Mouse (Mus musculus): ENCODE data around the gene Pfdn6.
"Not testable (repeated sequence)": the region's sequence is repeated elsewhere in the genome, so short reads cannot be mapped to it uniquely, and the experiment has no call there.

Gene Pfdn6

DNA sequence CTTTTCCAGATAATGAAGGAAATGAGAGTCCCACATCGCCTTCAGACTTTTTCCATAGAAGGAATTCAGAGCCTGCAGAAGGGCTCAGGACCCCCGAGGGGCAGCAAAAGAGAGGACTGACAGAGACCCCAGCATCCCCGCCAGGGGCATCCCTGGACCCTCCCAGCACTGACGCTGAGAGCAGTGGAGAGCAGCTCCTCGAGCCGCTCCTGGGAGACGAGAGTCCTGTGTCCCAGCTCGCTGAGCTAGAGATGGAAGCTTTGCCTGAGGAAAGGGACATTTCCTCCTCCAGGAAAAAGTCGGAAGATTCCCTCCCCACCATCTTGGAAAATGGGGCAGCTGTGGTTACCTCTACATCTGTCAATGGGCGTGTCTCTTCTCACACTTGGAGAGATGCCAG is 26.9 kb downstream of the Pfdn6 start:
- DNase-seq: no peak

DNA sequence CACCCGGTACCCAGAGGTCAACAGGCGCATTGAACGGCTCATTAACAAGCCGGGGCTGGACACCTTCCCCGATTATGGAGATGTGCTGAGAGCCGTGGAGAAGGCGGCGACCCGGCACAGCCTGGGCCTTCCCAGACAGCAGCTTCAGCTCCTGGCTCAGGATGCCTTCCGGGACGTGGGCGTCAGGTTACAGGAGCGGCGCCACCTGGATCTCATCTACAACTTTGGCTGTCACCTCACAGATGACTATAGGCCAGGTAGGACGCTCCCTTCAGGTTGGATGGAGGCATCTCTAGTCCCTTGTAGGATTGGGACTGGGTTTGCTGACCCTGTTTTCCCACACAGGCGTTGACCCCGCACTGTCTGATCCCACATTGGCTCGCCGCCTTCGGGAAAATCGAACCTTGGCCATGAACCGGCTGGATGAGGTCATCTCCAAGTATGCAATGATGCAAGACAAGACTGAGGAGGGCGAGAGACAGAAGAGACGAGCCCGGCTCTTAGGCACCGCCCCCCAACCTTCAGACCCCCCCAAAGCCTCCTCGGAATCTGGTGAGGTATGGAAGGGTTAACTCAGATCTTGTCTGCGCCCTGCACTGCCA is 28.2 kb downstream of the Pfdn6 start:
- DNase-seq: no peak

DNA sequence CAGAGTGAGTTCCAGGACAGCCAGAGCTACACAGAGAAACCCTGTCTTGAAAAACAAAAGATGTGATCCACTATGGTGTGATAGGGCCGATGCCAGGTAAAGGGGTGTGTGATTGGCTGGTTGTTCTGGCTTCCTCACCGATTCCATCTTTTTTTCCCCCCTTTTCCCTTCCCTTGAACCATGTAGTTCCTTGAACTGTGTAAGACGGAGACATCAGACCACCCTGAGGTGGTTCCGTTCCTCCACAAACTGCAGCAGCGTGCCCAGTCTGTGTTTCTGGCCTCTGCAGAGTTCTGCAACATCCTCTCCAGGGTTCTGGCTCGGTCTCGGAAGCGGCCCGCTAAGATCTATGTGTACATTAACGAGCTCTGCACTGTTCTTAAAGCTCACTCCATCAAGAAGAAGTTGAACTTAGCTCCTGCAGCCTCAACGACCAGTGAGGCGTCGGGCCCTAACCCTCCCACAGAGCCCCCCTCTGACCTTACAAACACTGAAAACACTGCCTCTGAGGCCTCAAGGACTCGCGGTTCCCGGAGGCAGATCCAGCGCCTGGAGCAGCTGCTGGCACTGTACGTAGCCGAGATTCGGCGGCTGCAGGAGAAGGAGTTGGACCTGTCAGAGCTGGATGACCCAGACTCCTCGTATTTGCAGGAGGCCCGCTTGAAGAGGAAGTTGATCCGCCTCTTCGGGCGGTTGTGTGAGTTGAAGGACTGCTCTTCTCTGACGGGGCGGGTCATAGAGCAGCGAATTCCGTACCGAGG is 28.9 kb downstream of the Pfdn6 start:
- DNase-seq: no peak

DNA sequence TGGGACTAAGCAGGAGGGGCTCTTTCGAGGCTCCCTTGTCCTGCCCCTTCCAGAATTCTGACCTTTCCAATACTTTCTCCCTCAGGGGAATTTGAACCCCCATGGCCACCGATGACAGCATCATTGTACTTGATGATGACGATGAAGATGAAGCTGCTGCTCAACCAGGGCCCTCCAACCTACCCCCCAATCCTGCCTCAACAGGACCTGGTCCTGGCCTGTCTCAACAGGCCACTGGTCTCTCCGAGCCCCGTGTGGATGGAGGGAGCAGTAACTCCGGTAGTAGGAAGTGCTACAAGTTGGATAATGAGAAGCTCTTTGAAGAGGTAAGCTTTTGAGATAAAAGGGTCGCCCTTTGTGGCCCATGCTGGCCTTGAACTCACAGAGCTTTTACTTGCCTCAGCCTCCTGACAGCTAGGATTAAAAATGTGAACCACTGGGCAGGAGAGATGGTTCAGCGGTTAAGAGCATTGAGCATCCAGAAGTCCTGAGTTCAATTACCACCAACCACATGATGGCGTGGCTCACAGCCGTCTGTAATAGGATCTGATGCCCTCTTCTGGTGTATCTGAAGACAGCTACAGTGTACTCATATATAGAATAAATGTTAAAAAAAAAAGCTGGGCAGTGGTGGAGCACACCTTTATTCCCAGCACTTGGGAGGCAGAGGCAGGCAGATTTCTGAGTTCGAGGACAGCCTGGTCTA is 29.6 kb downstream of the Pfdn6 start:
- DNase-seq: no peak

DNA sequence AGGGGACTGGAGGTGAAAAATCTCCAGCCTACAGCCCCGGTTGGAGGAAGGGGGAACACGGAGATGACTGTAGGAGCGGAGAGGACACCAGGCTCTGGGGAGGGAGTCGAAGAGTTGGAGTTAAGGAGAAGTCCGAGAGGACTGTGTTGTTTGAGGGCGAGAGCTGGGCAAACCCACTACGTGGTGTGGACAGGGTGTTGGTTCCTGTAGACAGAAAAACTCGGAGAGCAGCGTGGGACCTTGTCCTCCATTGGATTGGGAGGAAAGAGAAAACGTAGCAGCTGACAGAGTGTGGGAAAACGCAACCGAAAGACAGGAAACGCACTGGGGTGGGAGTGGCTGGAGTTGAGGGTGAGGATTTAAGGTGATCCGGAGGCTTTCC is 30.3 kb downstream of the Pfdn6 start:
- DNase-seq: peak; percentile 70 to 77

DNA sequence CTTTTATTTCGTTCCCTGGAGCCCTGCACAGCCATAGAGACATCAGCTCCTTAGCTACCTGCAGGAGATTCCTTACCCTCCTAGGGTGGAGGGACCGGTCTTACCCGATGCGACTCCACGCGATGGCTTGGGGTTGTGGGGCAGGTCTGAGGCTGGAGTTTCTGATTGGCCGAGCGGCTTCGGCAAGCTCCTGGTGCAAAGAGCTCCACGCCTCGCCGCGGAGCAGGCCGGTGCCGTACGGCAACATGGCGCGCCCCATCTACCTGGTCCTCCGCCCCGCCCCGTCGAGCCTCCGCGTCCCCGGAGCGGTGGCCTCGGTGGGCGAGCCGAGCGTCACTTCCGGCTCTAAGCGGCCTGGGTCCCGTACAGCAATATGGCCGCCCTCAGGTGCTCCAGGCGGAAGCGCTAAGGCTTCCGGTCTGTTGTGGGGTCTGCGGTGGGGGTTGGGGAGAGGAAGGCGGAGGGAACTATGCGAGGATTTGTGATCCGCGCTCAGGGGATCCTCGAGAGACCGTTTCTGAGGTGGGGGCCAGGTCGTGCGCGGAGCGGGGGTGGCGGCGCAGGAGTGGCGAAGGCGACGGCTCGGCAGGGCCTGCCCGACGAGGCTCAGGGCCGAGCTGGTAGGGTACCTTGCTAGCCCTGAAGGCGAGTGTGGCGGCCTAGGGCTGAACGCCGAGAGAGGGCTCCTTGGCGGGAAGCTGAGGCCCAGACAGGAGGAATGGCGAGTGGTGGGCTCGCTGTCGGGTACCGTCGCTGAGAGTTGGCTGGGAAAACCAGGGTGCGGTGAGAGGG is 30.9 kb downstream of the Pfdn6 start, which contains the start of gene Daxx:
TSS of gene Daxx (plus strand) at position 338 of the 792 bp plus-strand sequence.
- DNase-seq: peak; percentile 98 to 99

DNA sequence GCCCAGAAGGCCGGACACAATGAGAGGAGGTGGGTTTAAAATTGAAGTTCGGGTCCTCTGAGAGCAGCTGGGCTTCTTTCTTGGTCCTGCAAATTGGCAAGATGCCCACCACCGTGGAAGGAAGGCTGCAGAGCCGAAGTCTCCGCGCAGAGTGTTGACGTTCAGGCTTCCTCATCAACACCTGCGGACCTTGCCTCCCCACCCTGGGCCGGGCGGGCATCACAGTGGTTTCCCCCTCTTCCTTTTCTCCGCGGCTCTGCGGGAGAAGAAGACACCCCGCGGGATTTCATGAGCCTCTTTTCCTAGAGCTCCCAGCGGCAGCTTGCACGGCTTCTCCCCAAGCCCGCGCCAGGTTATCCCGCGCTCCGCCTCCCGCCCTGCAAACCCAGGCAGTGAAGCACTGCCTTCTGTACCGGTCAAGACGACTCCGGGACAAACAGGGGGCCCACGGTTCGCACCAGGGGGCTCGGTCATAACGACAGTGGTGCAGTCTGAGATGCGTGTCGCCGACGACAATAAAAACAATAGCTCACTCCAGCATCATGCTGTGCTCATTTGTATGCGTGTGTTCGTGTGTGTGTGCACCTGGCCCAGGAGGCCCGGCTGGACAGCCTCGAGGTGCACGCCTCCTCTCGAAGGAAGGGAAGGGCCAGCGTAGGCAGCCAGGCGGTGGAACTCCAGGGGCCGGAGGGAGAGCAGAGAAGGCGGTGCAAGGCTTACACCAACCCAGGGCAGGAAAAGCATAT is 31.6 kb downstream of the Pfdn6 start:
- DNase-seq: peak; percentile 43 to 51

DNA sequence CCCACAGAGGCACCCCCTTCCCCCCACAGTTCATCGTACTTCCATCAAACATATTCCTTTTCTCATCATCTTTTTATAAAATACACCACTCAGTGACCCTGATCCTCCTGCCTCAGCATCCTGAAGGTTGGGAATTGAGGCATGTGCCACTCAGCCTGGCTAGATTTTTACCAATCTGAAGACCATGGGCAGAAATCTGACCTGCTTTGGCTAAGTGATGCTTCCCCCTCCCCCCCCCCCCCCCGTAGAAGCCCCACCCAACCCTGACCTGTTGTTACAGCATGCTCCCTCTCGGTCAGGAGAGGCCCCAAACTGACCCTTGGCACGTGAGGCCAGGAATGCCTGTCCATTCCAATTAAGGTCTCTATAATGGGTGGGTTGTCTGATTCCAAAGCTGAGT is 35.3 kb downstream of the Pfdn6 start, which contains the start of gene Platr17:
TSS of gene Platr17 (plus strand) at position 301 of the 400 bp plus-strand sequence.
- not testable (repeated sequence) for DNase-seq

DNA sequence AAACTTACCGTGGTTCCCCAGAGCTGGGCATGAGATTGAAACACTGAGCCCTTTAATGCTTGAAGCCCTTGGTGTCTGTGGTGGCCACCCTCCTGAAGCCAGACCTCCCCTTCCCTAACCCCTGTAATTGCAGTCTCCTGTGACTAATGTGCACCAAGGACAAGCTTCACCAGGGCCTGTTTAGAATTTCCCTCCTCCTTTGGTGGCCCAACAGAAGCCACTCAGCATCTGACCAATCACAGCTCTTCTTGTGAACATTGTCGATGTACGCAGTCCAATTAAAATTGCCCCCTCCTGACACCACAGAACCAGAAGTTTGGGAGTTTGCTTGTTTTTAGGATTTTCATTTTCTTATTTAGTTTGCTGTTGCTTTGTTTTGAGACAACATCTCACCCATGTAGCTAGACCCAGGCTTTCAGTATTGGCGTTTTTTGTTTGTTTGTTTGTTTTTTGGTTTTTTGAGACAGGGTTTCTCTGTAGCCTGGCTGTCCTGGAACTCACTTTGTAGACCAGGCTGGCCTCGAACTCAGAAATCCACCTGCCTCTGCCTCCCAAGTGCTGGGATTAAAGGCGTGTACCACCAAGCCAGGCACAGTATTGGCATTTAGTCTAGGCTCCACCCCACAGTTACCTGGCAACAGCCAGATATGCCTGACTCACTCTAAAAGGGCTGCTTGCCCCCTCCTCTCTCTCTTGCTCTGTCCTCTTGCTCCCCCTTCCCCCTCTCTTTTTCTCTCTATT is 36.1 kb downstream of the Pfdn6 start:
- DNase-seq: not testable (repeated sequence)

DNA sequence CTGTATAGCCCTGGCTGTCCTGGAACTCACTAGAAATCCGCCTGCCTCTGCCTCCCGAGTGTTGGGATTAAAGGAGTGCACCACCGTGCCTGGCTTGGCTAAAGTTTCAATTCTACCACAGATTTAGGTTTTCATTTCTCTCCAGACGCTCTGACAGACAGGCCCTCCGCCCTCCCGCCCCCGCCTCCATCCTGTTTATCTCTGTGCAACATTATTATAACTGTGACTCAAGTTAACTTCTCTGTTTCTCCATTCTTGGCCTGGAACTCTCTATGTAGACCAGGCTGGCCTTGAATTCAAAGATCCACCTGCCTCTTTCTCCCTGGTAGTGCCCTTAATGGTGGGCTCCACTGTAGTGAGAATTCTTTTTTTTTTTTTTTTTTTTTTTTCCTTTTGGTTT is 37.7 kb downstream of the Pfdn6 start:
- no peak for DNase-seq

DNA sequence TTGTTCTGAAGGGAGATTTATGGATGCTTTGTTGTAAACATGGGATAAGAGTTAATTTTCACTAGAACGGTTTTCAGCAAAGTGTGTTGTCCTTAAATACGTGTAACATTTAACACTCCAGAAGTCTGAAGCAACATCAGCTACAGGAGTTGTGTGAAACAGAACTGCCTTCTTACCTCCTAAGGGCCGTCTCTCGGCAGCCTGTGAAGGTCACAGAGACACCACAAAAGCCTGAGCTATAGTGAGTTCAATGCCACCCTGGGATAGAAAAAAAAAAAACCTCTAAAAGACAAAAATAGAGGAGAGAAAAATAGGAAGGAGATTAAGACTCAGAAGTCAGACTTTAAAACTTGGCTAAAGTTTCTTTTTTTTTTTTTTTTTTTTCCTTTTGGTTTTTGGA is 38.1 kb downstream of the Pfdn6 start:
- no peak for DNase-seq

DNA sequence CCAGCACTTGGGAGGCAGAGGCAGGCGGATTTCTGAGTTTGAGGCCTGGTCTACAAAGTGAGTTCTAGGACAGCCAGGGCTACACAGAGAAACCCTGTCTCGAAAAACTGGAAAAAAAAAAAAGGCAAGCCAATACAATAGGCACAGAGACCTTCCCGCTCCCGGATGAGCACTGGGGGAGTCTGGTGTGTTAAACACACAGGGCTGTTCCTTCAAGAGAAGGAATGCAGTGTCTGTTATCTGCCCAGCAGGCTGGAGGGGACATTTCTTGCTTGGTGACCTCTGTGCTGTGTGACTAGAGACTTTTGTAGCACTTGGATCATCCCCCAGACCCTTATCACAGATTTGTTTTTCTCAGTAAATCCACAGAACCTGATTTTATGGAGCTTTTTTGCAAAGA is 38.5 kb downstream of the Pfdn6 start:
- no peak for DNase-seq

DNA sequence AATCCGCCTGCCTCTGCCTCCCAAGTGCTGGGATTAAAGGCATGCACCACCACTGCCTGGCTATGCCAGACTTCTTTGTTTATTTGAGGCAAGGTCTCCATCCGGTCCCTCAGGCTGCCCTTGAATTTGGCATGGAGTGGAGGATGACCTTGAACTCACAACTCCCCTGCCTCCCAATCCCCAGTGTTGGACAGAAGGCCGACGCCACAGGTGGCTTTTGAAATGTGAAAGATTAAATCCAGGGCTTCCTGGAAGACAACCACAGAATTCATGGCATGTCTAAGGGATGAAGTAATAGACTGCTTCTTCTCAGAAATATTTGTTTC is 39.2 kb downstream of the Pfdn6 start:
- no peak for DNase-seq

DNA sequence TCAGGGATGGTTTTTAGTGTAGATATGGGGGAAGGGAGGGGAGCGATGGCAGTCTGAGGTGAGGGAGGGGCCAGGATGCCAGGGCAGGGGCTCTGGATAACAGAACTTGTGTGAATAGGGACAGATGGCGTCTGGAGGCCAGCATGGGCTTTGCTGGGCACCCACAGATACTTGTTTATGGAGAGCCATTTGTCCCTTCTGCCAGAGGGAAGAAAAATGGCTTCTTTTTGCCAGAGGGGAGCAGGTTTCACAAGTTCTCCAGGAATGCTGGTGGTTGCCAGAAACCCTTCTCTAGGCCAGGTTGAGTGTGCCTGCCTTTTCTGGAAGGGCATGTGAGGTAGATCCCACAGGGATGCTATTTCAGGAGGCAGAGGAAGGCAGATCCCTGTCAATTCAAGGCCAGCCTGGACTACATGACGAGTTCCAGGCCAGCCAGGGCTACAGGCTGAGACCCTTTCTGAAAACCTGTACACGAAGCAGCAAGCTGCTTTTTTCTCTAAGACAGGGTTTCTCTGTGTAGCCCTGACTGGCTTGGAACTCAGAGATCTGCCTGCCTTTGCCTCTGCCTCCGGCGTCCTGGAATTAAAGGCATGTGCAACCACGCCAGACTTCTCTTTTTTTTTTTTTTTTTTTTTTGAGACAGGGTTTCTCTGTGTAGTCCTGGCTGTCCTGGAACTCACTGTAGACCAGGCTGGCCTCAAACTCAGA is 39.7 kb downstream of the Pfdn6 start:
- peak in 1 of 2 experiments; percentile 44 for DNase-seq

DNA sequence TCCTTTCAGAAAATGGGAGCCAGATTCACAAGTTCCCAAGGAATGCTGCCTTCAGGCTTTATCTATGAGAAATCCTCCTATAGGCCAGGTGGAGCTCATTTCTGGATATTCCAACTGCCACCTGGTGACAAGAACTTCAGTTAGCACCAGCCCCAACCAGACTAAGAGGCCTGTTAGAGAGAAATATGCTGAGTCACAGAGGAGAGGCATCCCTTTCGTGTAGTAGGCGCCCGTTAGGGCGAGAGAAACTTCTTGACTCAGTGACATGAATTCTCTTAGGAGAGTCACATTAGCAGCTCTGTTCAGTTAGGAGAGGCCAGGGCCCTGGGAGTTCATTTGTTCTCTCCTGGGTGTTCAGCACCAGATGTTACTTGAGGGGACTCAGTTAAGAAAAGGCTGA is 40.5 kb downstream of the Pfdn6 start:
- DNase-seq: no peak

DNA sequence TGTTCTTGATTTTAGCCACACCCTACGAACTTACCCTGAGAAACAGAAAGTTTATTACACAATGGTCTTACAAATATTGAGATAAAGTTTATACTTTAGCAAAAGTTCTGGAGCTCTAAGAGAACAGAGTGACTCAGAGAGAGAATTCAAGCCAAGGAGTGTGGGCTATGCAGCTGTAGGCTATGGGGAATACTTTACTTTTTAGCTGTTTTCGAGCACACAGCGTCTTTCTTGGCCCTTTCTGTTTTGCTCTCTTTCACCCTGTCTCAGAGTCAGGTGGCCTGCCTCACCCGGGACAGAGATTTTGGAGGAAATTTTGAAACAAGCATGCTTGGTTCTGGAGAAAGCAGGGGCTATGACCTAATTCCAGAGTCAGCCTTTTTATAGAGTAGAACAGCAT is 42.0 kb downstream of the Pfdn6 start:
- not testable (repeated sequence) for DNase-seq

DNA sequence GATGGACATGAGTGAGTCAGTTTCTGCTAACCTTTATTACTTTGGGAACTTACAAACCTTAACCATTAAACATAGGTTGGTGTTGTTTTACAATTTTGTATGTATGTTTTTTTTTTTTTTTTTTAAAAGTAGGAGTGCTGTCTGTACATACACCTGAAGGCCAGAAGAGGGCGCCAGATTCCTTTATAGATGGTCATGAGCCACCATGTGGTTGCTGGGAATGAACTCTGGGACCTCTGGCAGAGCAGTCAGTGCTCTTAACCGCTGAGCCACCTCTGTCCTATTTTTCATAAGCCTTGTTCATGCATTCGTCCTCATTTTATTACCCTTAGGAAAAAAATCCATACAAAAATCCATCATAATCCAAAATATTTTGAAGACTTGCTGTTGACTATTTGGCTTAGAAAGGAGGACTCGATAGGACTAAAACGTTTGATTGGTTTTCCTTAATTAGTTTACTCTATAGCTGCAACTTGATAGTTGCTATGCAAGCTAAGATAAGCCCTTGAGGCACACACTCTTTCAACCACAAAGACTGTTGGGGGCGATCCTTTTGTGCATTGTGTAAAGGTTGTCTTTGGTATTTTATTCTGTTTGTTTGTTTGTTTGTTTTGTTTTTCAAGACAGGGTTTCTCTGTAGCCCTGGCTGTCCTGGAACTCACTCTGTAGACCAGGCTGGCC is 42.9 kb downstream of the Pfdn6 start:
- peak in 1 of 2 experiments; percentile 51 for DNase-seq

DNA sequence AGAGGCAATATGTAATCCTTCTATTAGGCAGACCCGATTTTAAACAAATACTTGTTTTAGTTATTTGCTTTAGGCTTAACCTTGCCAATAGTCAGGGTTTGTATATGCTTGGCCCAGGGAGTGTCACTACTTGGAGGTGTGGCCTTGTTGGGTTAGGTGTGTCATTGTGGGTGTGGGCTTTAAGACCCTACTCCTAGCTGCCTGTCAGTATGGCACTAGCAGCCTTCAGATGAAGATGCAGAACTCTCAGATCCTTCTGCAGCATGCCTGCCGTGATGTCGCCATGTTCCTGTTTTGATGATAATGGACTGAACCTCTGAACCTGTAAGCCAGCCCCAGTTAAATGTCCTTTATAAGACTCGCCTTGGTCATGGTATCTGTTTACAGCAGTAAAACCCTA is 47.1 kb downstream of the Pfdn6 start:
- not testable (repeated sequence) for DNase-seq

DNA sequence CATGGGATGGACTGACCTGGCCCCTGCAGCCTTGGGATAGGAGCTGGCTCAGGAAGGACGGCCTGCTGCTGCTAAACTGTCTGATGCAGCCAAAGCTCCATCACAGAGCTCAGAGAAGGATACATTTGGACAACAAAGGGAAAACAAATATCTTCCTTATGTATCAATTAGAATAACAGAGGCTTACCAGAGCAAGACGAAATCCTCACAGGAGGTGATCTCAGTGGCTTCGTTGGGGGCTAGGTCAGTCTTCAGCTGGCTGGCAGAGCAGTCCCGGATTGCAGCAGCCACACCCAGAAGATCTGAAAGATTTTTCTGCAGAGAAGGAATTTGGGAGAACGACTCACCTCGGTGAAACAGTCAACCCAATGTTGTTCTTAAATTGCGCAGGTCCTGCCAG is 47.7 kb downstream of the Pfdn6 start:
- no peak for DNase-seq

DNA sequence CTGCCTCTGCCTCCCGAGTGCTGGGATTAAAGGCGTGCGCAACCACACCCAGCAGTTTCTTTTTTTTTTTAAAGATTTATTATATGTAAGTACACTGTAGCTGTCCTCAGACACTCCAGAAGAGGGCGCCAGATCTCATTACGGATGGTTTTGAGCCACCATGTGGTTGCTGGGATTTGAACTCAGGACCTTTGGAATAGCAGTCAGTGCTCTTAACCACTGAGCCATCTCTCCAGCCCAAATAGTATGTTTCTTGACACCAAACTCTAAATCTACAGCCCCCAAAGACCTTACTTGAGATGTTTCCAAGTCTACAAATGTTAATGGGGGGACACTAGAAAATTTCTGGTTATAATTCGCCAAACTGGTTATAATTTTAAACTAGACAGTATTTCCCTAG is 48.3 kb downstream of the Pfdn6 start:
- not testable (repeated sequence) for DNase-seq
